Mouse (Mus musculus): ENCODE results near the gene Ceacam9.

DNA sequence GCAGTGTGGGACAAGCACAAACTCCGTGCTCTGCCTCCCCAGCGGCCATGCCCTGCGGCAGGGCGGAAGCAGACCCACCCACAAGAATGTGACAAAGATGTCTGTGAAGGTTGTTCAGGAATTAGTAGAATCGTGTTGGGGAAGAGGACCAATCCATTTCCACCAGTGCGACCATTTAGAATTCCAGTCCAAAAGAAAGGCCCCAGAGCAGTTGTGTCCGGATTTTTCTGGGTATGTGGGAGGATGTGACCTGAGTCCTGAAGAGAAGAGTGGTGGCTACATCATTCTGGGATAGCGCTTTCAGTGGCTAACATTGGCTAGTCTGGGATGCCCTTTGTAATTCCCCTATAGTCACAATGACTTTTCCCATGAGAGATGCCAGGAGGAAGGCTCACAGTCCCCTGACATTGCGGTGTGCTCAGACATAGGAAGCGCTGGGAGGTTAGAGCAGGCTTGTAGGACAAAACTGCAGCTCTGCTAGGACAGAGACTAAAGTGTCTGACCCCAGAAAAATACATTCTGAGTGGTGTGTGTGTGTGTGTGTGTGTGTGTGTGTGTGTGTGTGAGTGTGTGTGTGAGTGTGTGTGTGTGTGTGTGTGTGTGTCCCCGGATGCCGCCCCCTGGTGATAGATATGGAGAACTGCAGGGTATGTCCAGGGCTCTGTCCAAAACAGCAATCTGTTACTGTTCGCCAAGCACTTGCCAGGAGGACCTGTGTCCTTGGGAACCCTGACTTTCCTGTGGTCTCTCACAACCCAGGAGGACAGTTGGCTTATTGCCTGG, 8.9 kb upstream of the Ceacam9 start:
- TF ChIP-seq POLR2A (IDR thresholded peaks at IDR 0.05; ENCODE audit: control insufficient read depth, low read depth, low read length), result no peak
- peak; percentile 48 for TF ChIP-seq CTCF (IDR thresholded peaks at IDR 0.05; ENCODE audit: control insufficient read depth, insufficient read depth, insufficient replicate concordance, low read depth, low read length)

Data from testis, adult 2 months (tissue).